Mouse (Mus musculus): Measurements from ENCODE around the gene Itga2.

DNA sequence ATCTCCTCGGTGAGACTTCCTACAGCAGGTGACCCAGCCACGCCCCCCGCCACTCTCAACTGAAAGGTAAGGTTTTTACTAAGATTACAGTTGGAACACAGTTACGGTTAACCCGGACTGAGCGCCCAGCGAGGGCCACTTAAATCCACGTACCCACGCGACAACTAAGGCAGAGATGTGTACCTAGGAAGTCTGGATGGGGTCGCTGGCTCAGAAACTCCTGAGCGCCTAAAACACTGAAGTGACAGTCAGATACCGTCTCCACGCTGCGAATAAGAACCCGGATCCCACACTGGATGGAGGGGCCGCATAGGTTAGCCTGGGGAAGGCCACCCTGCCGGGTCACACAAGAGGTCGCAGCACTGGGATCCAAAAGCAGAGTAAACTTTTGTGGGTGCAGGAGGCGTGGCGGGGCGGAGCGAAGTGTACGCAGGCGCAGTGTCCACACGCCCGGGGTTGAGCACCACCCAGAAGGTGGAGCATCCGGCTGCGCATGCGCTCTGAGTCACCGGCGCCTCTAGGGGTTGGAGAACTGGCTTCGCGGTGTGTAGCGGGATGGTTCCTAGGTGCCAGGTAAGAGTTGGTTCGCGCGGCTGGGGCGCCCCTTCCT lies 114.0 kb downstream of the Itga2 start, which contains the start of gene Mocs2:
- no peak for TF ChIP-seq CTCF (IDR thresholded peaks at IDR 0.05; ENCODE audit: extremely low read depth, insufficient read depth, low read length)
- TF ChIP-seq POLR2A (IDR thresholded peaks at IDR 0.05; ENCODE audit: extremely low read depth, insufficient read depth, low read length), result peak; percentile 82; the same call in 1 of the 2 replicates

Data from cortical plate, adult 2 months (tissue).